ENCODE assay signal across 12 mouse cellular contexts in genomic region chr6:3573787-3574186, GRCm38 (mm10).
"Had no signal": no experiment of that assay in that cellular context is flagged by ENCODE, and none has a peak within 500 bp of the region (broad histone marks: within the 10 kb centered on the region; RNA-seq: fewer than 3 reads in every experiment).

No protein-coding gene starts in this region.

- DNase-seq: gastrocnemius, postnatal 14 days; gastrocnemius, postnatal 36 days; heart, adult 18-20 months; heart, postnatal 10 days; kidney, adult 11 months; kidney, adult 2 months; kidney, adult 9 months; kidney, postnatal 14 days; kidney, postnatal 36 days; layer of hippocampus, adult 9-11 months; layer of hippocampus, postnatal 36 days; left cerebral cortex, postnatal 4 days had no signal
